Mouse (Mus musculus): Measurements from ENCODE around the gene Bicral.

Gene Bicral

DNA sequence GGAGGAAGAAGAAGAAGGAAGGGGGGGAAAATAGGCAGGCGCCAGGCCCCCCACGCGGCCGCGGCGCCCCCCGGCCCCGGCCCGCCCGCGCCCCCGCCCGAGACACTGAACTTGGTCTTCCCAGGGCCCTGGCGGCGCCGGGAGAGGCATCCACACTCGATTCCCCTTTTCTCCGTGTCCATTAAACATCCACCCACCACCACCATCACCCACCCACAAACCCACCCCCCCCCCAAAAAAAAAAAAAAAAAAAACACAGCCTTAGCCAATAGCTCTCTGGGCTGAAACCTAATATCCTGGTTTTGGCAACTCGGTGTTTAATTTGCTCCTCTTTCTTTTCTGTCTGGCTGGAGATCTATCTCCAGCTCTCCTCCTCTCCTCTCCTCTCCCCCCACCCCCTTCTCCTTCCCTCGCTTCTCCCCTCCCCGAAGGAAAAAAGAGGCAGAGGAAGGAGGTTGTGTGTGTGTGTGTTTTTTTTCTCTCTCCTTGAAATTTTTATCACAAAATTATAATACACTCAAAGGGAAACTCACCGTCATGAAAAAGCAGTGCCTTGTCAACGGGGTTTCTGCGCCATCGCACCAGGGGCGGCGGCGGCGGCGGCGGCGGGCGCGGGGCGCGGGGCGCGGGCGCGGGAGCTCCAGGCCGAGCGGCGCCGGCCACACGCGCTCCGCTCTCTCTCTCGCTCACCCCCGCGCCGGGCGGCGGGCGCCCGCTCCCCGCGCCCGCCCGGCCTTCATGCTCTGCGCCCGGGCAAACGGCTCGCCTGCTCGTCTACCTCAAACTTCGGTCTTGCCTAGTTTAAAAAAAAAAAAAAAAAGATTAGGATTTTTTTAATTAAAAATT, at the start of gene Bicral:
Gene Bicral (minus strand): TSS at position 580 of the 846 bp plus-strand sequence.
- peak; percentile 84 to 87 for DNase-seq

DNA sequence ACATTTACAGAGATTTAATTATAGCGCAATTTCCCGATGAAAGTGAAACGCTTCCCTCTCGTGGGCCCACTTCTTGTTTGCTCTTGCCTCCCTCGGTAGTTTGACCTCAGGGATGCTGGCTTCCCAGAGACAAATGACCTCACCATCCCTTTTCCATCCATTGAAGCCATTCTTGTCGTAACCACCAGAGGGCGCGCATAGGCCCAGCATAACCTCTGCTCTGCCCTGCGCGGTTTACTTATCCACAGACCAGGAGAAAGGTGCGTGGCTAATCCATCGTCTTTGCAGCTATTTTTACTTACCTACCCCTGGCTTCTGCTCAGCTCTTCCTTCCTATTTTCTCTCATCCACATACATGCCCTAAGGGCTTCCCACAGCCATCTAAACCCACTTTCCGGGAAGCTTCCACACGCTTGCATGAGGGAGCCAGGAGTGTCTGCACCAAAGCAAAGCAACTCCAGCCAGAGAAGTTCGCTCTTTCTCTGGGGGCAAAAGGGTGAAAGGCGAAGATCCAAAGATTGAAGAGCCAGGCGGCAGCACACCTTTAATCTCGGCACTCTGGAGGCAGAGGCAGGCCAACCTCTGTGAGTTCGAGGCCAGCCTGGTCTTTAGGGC, 45.7 kb upstream of the Bicral start:
- DNase-seq: peak; percentile 85 to 90

DNA sequence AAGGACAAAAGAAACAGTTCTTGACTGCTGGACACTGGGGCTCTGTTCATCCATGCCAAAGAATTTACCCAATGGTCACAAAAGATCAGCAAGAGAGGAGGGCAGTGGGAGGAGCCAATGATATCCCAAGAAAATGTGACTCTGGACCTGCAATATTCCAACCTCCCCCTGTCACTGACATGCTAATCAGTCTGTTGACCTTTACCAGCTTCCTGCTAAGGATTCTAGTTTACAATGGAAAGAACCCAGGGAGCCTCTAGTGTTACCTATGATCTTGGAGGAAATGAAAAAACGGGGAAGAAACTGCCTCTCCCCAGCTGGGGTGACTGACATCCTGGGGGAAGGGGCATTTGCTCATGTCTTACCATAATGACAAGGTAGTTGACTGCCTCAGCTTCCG, 42.7 kb upstream of the Bicral start:
- no peak for DNase-seq

DNA sequence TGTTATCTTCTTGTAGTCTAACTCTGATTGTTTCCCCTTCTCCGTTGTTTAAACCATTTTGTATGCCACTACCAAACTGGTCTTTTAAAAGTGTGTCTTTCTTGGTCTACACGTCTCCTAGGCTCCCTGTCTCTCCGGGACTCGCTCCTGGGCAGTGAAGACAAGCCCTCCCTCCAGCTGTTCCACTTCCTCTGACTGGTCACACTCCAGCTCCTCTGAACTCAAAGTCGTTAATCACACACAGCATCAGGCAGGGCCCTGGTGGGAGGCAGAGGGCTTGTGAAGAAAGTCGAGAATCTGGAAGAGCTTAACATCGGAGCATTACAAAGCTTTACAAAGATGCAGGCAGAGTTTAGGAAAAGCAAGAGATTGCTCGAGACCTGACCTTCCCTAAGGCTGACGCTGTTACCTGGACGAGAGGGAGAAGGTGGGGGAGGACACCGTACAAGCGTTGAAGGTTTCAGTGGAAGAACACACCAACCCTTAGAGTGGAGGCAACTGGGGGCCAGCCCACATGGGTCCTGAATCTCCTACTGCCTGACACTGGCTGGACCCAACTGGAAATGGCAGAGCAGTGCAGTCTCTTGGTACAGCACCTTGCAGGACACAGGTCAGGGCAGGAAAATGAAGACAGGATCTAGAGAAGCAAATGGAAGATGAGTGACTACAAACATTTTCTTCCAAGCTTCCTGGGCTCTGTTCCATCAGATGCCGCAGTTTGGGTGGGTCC, 39.1 kb upstream of the Bicral start:
- DNase-seq: no peak

DNA sequence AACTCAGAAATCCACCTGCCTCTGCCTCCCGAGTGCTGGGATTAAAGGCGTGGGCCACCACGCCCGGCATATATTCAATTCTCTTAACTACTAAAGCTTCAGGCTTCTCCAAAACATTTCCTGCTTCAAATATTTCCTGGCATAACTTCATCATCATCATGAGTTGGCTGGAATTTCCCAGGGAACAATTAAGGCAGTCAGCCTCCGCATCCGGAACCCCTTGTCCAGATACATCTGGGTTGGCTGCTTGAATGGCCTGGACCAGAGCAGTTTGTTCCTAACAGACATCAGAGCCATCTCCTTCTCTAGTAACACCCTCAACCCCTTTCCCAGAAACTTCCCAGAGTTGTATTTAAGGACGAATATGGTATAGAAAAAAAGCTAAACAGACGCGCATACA, 37.1 kb upstream of the Bicral start:
- DNase-seq: no peak

DNA sequence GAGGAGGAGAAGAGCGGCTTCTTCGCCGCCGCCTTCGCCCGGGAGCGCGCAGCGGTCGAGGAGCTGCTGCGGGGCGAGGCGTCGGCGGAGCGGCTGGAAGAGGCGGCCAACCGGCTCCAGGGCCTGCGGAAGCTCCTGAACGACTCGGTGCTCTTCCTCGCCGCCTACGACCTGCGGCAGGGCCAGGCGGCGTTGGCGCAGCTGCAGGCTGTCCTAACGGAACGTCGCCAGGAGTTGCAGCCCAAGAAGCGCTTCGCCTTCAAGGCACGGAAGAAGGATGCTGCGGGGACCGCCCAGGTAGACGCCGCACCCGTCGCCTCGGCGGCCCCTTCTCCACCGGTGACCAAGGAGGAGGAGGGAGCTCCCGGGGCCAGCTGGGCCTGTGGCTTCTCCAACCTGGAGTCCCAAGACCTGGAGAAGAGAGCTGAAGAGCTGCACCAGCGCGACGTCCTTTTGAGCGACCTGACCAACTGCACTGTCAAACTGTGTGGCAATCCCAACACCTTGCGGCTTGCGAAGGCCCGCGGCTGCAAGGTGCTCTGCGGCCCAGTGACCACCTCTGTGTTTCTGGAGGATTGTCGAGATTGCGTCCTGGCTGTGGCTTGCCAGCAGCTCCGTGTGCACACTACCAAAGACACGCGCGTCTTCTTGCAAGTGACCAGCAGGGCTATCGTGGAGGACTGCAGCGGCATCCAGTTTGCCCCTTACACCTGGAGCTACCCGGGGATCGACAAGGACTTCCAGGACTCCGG, 32.7 kb upstream of the Bicral start:
- DNase-seq: peak in 1 of 2 experiments; percentile 69

DNA sequence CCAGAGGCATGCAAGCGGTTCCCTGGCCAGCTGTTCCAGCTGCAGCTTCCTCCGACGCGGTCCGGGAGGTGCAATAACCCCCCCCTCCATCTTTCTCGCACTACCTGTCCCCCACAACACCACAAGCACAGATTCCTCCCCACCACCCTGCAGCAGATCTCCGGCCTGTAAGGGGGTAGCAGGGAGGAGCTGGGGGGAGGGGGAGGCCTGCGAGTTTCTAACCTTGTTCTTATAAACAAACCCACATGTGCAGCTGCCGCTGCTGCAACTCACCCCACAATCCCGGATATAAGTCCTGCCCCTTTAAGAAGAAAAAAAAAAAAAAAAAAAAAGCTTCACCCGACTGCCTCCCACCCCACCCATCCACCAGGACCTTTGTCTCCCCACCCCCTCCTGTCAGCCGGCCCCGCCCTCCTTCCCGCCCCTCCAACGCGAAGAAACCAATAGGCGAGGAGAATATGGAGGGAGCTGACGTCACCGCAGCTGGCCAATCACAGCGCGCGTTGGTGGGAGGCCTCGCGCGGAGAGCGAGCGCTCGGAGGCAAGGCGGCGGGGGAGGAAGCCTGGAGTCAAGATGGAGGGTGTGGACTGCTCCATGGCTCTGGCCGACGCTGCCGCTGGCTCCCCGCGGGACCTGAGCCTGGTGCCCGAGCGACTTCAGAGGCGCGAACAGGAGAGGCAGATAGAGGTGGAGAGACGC, 32.0 kb upstream of the Bicral start, which contains the start of gene Tbcc:
Gene Tbcc (plus strand): TSS at position 569 of the 700 bp plus-strand sequence.
- DNase-seq: peak; percentile 96 to 98

DNA sequence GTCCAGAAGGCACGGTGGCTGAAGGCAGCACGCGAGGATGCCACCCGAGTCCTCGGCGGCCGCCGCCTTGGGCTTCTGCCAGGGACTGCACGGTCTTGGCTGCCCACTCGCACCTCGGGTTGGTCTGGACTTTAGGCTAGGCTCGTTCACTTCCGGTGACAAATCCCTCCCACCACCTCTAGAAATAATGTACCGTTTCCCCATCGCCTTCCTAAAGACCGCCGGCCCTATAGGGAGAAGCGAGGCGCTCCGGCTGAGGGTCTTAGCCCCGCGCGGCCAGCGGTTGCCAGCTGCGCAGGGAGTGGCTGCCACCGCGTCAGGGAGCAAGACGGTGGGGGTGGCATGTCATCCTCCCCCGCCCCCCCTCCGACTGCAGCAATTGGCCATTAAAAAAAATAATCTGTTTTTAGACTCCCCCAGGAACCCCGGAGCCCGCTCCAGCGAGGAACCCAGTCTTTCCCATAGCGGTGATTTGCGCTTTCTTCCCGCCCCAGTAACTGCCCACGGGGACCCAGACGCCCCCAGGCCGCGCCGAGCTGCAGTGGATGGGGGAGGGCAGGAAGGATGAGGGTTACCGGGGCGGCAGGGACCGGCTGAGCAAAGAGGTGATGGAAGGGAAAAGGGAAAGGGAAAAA, 31.3 kb upstream of the Bicral start:
- DNase-seq: peak; percentile 91 to 94

DNA sequence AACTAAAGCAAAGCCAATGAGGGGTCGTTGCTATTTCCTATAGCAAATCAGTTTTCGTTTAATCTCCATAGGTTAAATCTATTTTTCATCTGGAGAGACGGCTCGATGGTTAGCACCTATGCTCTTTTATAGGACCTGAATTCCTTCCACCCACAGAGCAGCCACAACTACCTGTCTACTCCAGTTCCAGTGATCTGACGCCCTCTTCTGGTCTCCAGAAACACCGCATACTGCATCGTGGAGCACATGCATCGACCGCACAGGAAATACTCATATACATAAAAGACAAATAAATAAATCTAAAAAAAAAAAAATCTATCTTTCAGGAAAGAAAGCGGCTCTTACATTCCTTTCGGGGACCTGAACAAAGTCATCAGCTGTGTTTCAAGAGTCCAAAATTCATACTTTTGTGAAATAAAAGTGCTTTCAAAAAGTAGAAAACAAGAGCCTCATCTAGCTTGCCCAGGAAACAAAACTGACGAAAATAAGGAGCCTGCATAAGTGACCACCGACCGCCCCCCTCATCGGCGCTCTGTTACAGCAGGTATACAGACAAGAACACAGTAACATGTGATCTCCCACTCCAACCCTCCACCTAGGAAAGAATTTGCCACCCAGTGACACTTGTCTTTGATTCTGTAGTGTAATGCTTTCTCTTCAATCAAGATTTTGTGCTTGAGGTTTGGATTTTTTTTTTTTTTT, 30.4 kb upstream of the Bicral start:
- DNase-seq: peak; percentile 53 to 72

DNA sequence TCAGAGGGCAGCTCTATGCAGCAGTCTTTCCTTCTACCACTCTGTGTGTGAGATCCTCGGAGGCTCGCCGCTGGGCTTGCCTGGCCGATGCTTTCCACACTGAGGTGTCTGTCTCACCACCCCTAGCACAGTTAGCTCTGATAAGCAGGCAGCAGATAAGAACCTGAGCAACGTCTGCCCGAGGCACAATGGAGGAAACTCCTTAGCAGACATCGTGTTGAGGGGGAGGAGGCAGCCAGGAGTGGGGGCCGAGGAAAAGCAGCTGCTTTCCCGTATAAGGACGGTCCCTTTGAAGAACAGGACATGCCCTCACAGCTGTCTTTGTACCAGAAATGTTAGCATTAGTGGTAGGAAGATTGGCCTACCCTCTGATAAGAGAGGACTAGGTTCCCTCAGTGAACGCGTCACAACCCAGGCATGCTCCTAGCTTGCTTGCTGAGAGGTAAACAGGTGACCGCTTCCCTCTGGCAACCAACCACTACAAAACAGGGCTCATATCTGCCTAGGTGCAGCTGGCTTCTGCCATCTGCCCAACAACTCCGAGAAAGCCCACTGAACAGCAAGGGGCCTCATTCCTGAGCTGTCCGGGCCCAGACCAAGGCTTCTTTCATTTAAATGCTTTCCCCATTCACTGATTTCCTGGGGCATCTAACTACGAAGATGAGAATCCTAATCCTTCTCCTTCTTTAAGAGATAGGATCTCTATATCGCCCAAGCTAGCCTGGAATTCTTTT, 27.8 kb upstream of the Bicral start:
- peak in 1 of 2 experiments; percentile 36 for DNase-seq

DNA sequence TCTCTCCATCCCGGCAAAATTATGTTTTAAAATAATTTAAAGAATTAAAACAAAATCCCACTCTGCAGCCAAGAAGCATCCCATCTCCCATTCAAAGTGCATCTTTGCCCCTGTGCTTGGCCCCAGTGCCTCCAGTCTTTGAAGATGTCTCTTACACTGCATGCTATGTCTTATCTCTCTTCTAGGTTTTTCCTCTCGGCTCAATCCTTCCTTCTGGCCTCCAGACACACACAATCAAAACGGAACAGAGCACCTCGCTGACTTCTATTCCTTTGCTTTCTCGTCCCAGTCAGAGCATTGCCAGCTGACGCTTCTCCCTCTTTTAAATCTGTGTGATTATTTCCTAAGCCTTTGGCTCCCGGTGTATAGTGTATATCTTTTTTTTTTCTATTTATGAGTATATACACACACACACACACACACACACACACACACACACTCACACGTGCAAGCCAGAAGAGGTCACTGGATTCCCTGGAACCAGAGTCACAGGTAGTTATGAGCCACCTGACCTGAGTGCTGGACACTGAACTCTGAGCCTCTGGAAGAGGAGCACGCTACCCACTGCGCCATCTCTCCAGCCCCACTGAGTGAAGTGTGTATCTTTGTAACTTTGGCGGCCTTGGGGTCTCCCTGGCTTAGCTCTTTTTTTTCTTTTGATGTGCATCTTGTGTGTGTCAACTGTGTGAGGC, 27.1 kb upstream of the Bicral start:
- DNase-seq: no peak

DNA sequence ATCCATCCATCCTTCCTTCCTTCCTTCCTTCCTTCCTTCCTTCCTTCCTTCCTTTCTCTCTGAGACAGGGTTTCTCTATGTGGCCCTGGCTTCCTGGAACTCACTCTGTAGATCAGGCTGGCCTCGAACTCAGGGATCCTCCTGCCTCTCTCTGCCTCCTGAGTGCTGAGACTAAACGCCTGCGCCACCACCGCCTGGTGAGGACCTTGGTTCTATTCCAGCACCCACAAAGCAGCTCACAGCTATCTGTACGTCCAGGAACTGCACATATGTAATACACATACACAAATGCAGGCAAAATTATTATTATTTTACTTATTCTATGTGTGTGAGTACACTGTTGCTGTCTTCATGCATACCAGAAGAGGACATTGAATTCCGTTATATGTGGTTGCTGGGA, 26.5 kb upstream of the Bicral start:
- DNase-seq: no peak

DNA sequence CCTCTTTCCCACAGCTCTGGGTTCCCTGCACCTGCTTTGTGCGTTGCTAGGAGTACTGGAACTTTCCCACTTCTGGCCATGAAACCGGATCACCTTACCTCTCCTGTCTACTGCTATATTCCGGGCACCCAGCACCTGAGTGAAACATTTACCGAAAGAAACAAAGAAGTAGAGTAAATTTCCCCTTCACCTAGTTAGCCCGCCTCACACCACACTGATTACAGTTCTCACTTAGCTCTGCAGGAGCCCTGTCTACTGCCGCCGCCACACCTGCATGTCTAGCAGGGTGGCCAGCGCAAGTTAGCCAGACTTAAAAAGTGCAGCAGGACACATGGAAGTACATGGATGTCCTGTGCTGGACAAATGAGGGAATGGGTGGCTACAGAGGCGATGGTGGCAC, 24.8 kb upstream of the Bicral start:
- DNase-seq: no peak

DNA sequence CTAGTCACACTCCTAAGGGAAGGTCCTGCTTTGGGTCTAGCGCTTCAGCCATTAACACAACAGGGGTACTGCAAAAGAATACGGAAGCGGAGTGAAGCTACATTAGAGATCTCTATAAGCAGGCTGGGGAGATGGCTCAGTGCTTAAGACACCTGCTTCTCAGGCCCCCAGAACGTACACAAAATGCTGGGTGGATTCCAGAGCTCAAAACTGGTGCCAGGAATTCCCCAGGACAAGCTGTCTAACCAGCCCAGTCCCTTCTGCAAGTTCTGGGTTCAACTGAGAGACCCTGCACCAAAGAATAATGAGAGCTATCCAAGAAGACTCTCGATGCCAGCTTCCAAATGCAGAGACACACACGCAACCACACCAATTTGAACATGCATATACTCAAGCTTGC, 23.4 kb upstream of the Bicral start:
- DNase-seq: peak in 1 of 2 experiments; percentile 52

DNA sequence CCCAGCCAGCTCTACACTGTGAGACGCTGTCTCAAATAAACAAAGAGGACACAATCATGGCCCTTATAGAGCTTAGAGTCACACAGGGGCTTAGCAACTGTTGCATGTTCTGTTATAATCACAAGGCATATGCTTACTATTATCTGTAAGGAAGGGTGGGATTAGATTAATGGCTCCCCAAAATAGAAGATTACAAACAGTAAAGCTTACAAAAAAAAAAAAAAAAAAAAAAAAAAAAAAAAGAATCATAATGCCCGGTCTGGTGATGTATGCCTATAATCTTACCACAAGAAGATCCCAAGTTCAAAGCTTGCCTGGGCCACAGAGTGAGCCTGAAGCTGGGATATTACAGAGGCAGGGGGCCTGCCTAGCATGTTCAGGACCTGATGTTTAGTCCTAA, 22.0 kb upstream of the Bicral start:
- DNase-seq: no peak

DNA sequence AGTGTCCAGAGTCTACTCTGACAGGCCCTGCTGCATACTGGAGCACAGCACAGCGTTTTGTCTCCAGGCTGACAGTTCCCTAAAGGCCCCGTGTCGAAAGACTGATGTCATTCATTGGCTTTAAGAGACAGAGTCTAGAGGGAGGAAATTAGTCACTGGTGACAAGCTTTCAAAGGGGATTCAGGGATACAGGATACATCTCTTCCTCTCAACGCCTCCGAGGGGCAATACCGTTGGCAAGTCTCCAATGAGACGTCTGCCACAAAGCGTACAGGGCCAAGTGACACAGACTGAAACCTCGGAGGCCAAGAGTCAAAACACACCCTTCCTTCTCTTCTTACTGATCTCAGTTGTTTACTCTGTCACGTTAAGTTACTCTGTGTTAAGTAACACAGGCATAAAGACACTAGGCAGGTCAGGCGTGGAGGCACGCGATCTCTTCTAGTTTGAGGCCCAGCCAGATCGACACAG, 21.6 kb upstream of the Bicral start:
- DNase-seq: no peak

DNA sequence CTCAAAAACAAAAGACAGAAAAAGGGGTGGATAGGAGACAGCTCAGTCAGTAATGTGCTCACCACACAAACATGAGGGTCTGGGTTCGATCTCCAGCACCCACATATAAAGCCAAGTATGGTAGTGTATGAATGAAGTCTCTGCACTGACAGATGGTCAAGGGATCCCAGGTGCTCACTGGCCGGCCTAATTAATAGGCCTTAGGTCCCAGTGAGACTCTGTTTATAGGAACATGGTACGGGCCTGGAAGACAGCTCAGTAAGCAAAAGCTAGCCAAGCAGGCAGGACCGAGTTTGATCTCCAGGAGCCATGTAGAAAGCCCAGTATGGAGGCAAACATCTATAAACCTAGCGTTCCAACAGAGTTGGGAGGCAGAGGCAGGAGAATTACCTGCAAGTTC, 18.8 kb upstream of the Bicral start:
- peak; percentile 43 to 52 for DNase-seq

DNA sequence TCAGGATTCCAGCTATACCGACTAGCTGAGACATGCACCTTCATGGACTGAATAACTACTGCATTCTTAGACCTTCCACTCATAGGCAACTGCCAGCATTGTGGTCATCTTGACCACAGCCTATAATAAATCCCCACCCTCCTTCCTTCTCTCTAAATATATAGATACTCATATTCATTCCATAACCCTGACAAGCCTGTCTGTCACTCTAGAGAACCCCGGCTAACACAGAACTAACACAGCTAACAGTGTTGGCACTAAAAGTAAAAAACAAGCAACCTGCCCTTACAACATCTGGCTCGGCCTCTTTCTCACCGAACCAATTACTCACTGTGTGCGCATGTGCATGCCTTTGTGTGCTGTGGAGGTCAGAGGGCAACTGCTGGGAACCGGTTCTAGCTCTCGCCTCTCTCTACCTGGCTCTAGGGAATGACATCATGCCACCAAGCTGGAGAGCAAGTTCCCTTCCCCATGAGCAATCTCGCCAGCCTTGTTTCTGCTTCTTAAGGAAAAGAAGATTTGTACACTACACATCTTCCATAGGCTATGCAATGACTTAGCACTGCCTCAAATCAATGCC, 18.2 kb upstream of the Bicral start:
- no peak for DNase-seq

DNA sequence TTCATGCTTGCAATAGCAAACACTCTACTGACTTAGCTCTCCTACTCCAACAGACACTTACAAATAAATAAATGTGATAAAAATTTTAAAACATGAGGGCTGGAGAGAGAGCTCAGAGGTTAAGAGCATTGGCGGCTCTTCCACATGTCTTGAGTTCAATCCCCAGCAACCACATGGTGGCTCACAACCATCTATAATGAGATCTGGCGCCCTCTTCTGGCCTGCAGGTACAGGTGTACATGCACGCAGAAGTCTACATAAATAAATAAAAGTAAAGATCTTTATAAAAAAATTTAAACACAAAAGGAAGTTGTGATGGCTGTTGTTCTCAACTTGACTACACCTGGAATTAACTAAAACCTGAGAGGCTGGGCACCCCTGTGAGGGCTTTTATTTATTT, 17.3 kb upstream of the Bicral start:
- DNase-seq: no peak
